Mouse (Mus musculus): ENCODE measurements at regions not wholly inside any gene's neighbourhood (a gene's known extent, or its start where the extent isn't known, plus 50 kb on each side); places are given as distances from the start of the nearest gene placed in this dataset.
A peak's percentile ranks its signal among the peaks of the same experiment; 100 is the strongest.
"Not testable (repeated sequence)": the region's sequence is repeated elsewhere in the genome, so short reads cannot be mapped to it uniquely, and the experiment has no call there.

- DNase-seq = no peak
These were observed 174.5 kb downstream of the Enc1 start for GRCm38 (mm10) chr13:97415381-97415780.

GRCm38 (mm10) chr13:97412151-97412550, 171.2 kb downstream of the Enc1 start:
- no peak for DNase-seq

GRCm38 (mm10) chr13:97410550-97411201, 169.8 kb downstream of the Enc1 start:
- DNase-seq = no peak

GRCm38 (mm10) chr13:97409891-97410525, 169.1 kb downstream of the Enc1 start:
- DNase-seq = no peak

GRCm38 (mm10) chr13:97409291-97409780, 168.4 kb downstream of the Enc1 start:
- DNase-seq = no peak

- no peak for DNase-seq
These were observed 167.7 kb downstream of the Enc1 start for GRCm38 (mm10) chr13:97408414-97409290.

- DNase-seq = no peak
These were observed 166.9 kb downstream of the Enc1 start for GRCm38 (mm10) chr13:97407773-97408172.

GRCm38 (mm10) chr13:97406678-97407077, 165.8 kb downstream of the Enc1 start:
- no peak for DNase-seq

GRCm38 (mm10) chr13:97402164-97402761, 161.4 kb downstream of the Enc1 start:
- DNase-seq = no peak

- no peak for DNase-seq
These were observed 160.7 kb downstream of the Enc1 start for GRCm38 (mm10) chr13:97401620-97402019.

GRCm38 (mm10) chr13:97398041-97398440, 157.1 kb downstream of the Enc1 start:
- DNase-seq = no peak

- no peak for DNase-seq
These were observed 156.2 kb downstream of the Enc1 start for GRCm38 (mm10) chr13:97396899-97397640.

- not testable (repeated sequence) for DNase-seq
These were observed 155.4 kb downstream of the Enc1 start for GRCm38 (mm10) chr13:97396286-97396685.

- no peak for DNase-seq
These were observed 154.0 kb downstream of the Enc1 start for GRCm38 (mm10) chr13:97394756-97395454.

- no peak for DNase-seq
These were observed 153.2 kb downstream of the Enc1 start for GRCm38 (mm10) chr13:97394071-97394470.

GRCm38 (mm10) chr13:97393456-97393855, 152.6 kb downstream of the Enc1 start:
- DNase-seq = no peak

- DNase-seq = peak; percentile 73
These were observed 149.6 kb downstream of the Enc1 start for GRCm38 (mm10) chr13:97390449-97390930.

- DNase-seq = no peak
These were observed 148.1 kb downstream of the Enc1 start for GRCm38 (mm10) chr13:97388851-97389479.

- no peak for DNase-seq
These were observed 145.6 kb downstream of the Enc1 start for GRCm38 (mm10) chr13:97386511-97386910.

- no peak for DNase-seq
These were observed 144.6 kb downstream of the Enc1 start for GRCm38 (mm10) chr13:97385531-97385930.

All from embryo, embryonic 11 days (tissue).